Mouse (Mus musculus): ENCODE results near the gene Peli2.

DNA sequence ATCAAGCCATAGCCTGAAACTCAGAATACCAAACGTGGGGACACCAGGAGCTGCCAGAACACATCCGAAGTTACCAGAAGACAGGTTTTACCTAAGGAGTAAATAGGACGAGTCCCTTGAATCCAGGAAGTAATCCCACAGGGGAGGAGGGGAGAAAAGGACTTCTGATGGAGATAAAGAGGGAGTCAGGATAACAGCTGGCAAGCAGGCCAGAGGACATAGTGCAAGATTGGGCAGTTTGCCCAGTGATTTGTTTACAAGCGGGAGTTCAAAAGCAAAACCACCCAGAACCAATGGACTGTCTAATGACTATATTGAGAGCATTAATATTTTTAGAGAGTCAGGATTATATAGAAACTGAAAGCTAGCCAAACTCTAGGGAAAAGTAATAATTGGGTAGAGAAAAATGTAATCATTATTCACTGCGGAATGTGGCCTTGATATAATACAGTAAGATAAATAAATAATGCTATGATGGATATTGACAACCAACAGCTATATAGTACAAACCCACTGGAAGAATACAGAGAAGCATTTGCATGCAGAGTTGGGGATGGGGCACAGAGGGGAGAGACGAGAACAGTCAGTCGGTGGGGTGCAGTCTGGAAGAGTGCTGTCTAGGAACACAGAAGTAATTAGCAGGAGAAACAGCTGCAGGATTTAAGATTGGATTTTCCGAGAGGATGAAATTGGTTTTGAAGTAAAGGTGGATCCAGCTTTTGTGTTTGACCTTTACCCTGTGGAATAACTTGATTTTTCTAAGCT is 77.7 kb downstream of the Peli2 start:
- TF ChIP-seq POLR2A (IDR thresholded peaks at IDR 0.05; ENCODE audit: borderline replicate concordance, extremely low read depth, low read depth, low read length), result no peak
- TF ChIP-seq CTCF (IDR thresholded peaks at IDR 0.05; ENCODE audit: insufficient read depth, low read length), result no peak
